Mouse (Mus musculus): ENCODE measurements around the gene Atp5l. TPM values are rescaled to one million over a fixed set of nuclear protein-coding genes. Genes with fewer than 3 reads are reported as not detected.

Atp5l gene
- polyA plus RNA-seq, 1 experiment = 166 TPM

- Histone ChIP-seq H3K36me3 (ENCODE audit: control insufficient read depth, insufficient read depth, low read length, poor library complexity, severe bottlenecking) (no peaks in the 10 kb centered on the region), H3K4me1 (ENCODE audit: control insufficient read depth, insufficient read depth, low read length) (no peaks in the 10 kb centered on the region), H3K4me3 (ENCODE audit: low read depth, low read length) (no peak overlapping the region), H3K9ac (ENCODE audit: low read depth, poor library complexity, severe bottlenecking) (no peak overlapping the region), H3K9me3 (replicated peaks; ENCODE audit: control insufficient read depth, insufficient read depth, low read length, poor library complexity, severe bottlenecking) (no peaks in the 10 kb centered on the region), H3K27ac (ENCODE audit: insufficient read depth, low read length) (no peak overlapping the region), H3K27me3 (ENCODE audit: control insufficient read depth, insufficient read depth, low read length, poor library complexity, severe bottlenecking) (no peaks in the 10 kb centered on the region)
- no peak for TF ChIP-seq CTCF (IDR thresholded peaks at IDR 0.05; ENCODE audit: low read depth, low read length)
Measured at GRCm38 (mm10) chr9:44904964-44905363, 15.6 kb downstream of the Atp5l start.

GRCm38 (mm10) chr9:44903856-44904255 lies 16.7 kb downstream of the Atp5l start:
- TF ChIP-seq EP300 (IDR thresholded peaks at IDR 0.05; ENCODE audit: insufficient read depth, low read depth, low read length) (no peak), CTCF (IDR thresholded peaks at IDR 0.05; ENCODE audit: low read depth, low read length) (no peak), POLR2A (IDR thresholded peaks at IDR 0.05; ENCODE audit: insufficient read depth, low read length) (no peak)
- Histone ChIP-seq H3K4me3 (ENCODE audit: low read depth, low read length) (no peak overlapping the region), H3K4me1 (ENCODE audit: control insufficient read depth, insufficient read depth, low read length) (no peaks in the 10 kb centered on the region), H3K27ac (ENCODE audit: insufficient read depth, low read length) (no peak overlapping the region), H3K36me3 (ENCODE audit: control insufficient read depth, insufficient read depth, low read length, poor library complexity, severe bottlenecking) (no peaks in the 10 kb centered on the region), H3K9me3 (replicated peaks; ENCODE audit: control insufficient read depth, insufficient read depth, low read length, poor library complexity, severe bottlenecking) (no peaks in the 10 kb centered on the region), H3K27me3 (ENCODE audit: control insufficient read depth, insufficient read depth, low read length, poor library complexity, severe bottlenecking) (no peaks in the 10 kb centered on the region), H3K9ac (ENCODE audit: low read depth, poor library complexity, severe bottlenecking) (no peak overlapping the region)

- no peak for TF ChIP-seq EP300 (IDR thresholded peaks at IDR 0.05; ENCODE audit: insufficient read depth, low read depth, low read length)
- no peak for TF ChIP-seq CTCF (IDR thresholded peaks at IDR 0.05; ENCODE audit: low read depth, low read length)
- TF ChIP-seq POLR2A (IDR thresholded peaks at IDR 0.05; ENCODE audit: insufficient read depth, low read length) = no peak
- Histone ChIP-seq H3K27me3 (ENCODE audit: control insufficient read depth, insufficient read depth, low read length, poor library complexity, severe bottlenecking) (no peaks in the 10 kb centered on the region), H3K27ac (ENCODE audit: insufficient read depth, low read length) (no peak overlapping the region), H3K9ac (ENCODE audit: low read depth, poor library complexity, severe bottlenecking) (no peak overlapping the region), H3K36me3 (ENCODE audit: control insufficient read depth, insufficient read depth, low read length, poor library complexity, severe bottlenecking) (no peaks in the 10 kb centered on the region), H3K4me1 (ENCODE audit: control insufficient read depth, insufficient read depth, low read length) (no peaks in the 10 kb centered on the region), H3K9me3 (replicated peaks; ENCODE audit: control insufficient read depth, insufficient read depth, low read length, poor library complexity, severe bottlenecking) (no peaks in the 10 kb centered on the region), H3K4me3 (ENCODE audit: low read depth, low read length) (no peak overlapping the region)
Measured at GRCm38 (mm10) chr9:44900402-44900801, 20.1 kb downstream of the Atp5l start.

- Histone ChIP-seq H3K9me3 (replicated peaks; ENCODE audit: control insufficient read depth, insufficient read depth, low read length, poor library complexity, severe bottlenecking) (no peaks in the 10 kb centered on the region), H3K4me1 (ENCODE audit: control insufficient read depth, insufficient read depth, low read length) (no peaks in the 10 kb centered on the region), H3K27me3 (ENCODE audit: control insufficient read depth, insufficient read depth, low read length, poor library complexity, severe bottlenecking) (no peaks in the 10 kb centered on the region), H3K4me3 (ENCODE audit: low read depth, low read length) (no peak overlapping the region), H3K36me3 (ENCODE audit: control insufficient read depth, insufficient read depth, low read length, poor library complexity, severe bottlenecking) (no peaks in the 10 kb centered on the region), H3K27ac (ENCODE audit: insufficient read depth, low read length) (no peak overlapping the region), H3K9ac (ENCODE audit: low read depth, poor library complexity, severe bottlenecking) (no peak overlapping the region)
- no peak for TF ChIP-seq POLR2A (IDR thresholded peaks at IDR 0.05; ENCODE audit: insufficient read depth, low read length)
- no peak for TF ChIP-seq EP300 (IDR thresholded peaks at IDR 0.05; ENCODE audit: insufficient read depth, low read depth, low read length)
- no peak for TF ChIP-seq CTCF (IDR thresholded peaks at IDR 0.05; ENCODE audit: low read depth, low read length)
Measured at GRCm38 (mm10) chr9:44899716-44900115, 20.8 kb downstream of the Atp5l start.

GRCm38 (mm10) chr9:44897024-44897423 lies 23.5 kb downstream of the Atp5l start:
- no peaks in the 10 kb centered on the region for H3K4me1 ChIP-seq (ENCODE audit: control insufficient read depth, insufficient read depth, low read length)
- no peak overlapping the region for H3K4me3 ChIP-seq (ENCODE audit: low read depth, low read length)
- H3K27ac ChIP-seq (ENCODE audit: insufficient read depth, low read length) = no peak overlapping the region
- no peaks in the 10 kb centered on the region for H3K36me3 ChIP-seq (ENCODE audit: control insufficient read depth, insufficient read depth, low read length, poor library complexity, severe bottlenecking)
- TF ChIP-seq EP300 (IDR thresholded peaks at IDR 0.05; ENCODE audit: insufficient read depth, low read depth, low read length) = no peak
- H3K9me3 ChIP-seq (replicated peaks; ENCODE audit: control insufficient read depth, insufficient read depth, low read length, poor library complexity, severe bottlenecking) = no peaks in the 10 kb centered on the region
- no peak overlapping the region for H3K9ac ChIP-seq (ENCODE audit: low read depth, poor library complexity, severe bottlenecking)
- no peaks in the 10 kb centered on the region for H3K27me3 ChIP-seq (ENCODE audit: control insufficient read depth, insufficient read depth, low read length, poor library complexity, severe bottlenecking)

GRCm38 (mm10) chr9:44892664-44893063 lies 27.9 kb downstream of the Atp5l start:
- no peak overlapping the region for H3K27ac ChIP-seq (ENCODE audit: insufficient read depth, low read length)
- H3K4me1 ChIP-seq (ENCODE audit: control insufficient read depth, insufficient read depth, low read length) = no peaks in the 10 kb centered on the region
- no peaks in the 10 kb centered on the region for H3K9me3 ChIP-seq (replicated peaks; ENCODE audit: control insufficient read depth, insufficient read depth, low read length, poor library complexity, severe bottlenecking)
- no peak overlapping the region for H3K4me3 ChIP-seq (ENCODE audit: low read depth, low read length)
- H3K27me3 ChIP-seq (ENCODE audit: control insufficient read depth, insufficient read depth, low read length, poor library complexity, severe bottlenecking) = no peaks in the 10 kb centered on the region
- H3K36me3 ChIP-seq (ENCODE audit: control insufficient read depth, insufficient read depth, low read length, poor library complexity, severe bottlenecking) = no peaks in the 10 kb centered on the region
- H3K9ac ChIP-seq (ENCODE audit: low read depth, poor library complexity, severe bottlenecking) = no peak overlapping the region
- TF ChIP-seq EP300 (IDR thresholded peaks at IDR 0.05; ENCODE audit: insufficient read depth, low read depth, low read length) (no peak), POLR2A (IDR thresholded peaks at IDR 0.05; ENCODE audit: insufficient read depth, low read length) (no peak), CTCF (IDR thresholded peaks at IDR 0.05; ENCODE audit: low read depth, low read length) (no peak)

Measured in ES-Bruce4 (cell line).